Mouse (Mus musculus) left cerebral cortex, adult 9 months (tissue): ENCODE data around the gene Cd2.

Experiments
- DNase-seq, 2 experiments: peaks; one replicate each; pipeline ENCODE4 v3.0.0; 2022; ENCODE audit warnings: low spot score in 2 of 2

Gene Cd2

DNA sequence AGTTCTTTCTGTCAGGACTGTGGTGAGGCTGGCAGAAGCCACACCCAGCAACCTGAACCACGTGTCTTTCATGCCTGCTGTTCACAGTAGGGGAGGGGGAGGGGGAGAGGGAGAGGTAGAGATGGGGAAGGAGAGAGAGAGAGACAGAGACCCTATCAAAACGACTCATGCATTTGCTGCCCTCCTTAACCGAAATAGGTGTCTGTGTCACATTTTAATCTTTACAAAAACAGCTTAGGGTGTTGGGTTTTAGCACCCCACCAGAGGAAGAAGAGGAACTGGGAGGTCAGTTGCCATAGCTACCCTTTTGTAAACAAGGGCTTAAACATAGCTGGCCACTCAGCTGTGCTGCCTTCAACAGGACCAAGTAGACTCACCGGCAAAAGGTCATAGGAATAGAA is at the start of gene Cd2:
Gene Cd2, minus strand, starts transcription at position 29 of the 401 bp plus-strand sequence.
- no peak for DNase-seq

DNA sequence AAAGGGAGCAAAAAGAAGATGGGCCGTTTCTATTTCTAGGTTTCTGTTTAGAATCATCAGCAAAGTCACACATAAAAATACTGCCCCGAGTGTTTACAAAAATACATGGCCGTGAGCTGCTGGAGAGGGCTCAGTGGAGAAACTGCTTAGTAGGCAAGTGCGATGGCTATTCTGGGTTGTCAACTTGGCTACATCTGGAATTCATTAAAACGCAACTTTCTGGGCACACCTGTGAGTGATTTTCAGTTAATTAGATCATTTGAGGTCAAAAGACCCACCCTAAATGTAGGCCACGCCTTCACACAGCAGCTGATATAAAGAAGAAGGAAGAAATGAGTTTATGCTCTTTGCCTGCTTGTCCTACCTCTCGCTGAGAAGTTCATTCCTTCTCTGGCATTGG is 40.9 kb upstream of the Cd2 start:
- DNase-seq, result no peak

DNA sequence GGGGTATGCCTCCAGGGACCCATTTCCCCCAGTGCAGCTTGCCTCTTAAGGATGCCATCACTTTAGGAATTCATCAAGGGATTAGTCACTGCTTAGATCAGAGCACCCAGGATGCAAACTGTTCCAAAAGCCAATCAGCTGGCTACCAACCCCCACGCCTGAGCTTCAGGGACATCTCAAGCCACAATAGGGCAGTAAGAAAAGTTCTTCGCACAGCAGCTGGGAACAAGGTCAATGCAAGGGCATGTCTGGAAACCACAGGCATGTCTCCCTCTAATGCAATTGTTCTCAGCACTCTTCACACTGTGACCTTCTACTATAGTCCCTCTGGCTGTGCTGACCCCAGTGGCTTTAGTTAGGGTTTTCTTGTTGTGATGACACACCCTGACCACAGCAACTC is 39.5 kb upstream of the Cd2 start:
- DNase-seq, result no peak

- no peak for DNase-seq
These were observed 34.7 kb upstream of the Cd2 start for GRCm38 (mm10) chr3:101322437-101322836.

DNA sequence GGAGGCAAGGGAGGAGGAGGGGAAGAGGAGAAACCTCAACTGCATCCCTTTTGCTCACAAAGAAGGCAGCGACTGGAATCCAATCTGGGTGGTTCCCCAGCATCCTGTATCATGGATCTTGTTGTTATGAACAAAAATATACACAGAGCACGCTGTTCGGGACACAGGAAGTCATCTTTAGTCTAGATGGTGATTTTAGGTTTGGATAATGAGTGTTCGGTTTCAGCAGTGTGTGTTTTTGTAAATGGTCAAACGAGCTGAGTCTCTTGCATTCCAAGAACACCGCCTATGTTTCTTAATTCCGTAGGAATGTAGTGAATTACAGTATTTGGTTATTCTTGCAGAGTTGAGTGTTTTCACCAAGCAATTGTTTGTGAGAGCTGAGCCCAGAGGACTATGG is 33.1 kb upstream of the Cd2 start:
- DNase-seq, result no peak

DNA sequence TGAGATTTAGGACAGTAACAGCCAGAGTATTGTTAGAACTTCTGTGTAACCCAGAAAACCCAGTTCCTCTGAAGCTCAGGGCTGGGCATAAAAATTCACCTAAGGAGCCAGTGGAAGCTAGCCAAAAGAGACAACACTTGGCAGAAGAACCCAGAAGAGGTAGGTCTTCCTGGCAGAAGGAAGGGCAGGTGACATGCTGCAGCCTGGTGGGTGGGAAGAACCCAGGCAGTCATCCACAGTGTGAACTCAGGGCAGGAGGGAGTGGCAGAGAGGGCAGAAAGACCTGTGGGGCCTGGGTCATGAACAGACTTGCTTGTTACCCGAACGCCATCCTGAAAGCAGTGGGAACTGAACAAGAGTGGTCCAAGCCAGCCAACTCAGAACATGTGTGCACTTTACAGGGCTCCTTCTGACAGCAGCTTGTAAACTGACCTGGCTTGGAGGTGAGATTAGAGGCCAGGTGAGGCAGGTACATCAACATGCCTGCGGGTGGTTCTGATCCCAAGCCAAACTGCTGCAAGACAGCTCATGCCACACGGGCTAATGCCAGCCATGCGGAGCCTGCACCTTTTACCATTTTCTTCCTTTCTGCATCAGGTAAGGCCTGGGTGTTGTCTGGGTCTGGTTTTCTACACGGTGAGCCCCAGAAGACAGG is 30.9 kb upstream of the Cd2 start:
- DNase-seq, result no peak

- no peak for DNase-seq
These were observed 30.4 kb upstream of the Cd2 start for GRCm38 (mm10) chr3:101318115-101318514.

GRCm38 (mm10) chr3:101314954-101315353 is 27.2 kb upstream of the Cd2 start:
- DNase-seq, result no peak

- DNase-seq, result no peak
These were observed 25.7 kb upstream of the Cd2 start for GRCm38 (mm10) chr3:101313266-101314051.

DNA sequence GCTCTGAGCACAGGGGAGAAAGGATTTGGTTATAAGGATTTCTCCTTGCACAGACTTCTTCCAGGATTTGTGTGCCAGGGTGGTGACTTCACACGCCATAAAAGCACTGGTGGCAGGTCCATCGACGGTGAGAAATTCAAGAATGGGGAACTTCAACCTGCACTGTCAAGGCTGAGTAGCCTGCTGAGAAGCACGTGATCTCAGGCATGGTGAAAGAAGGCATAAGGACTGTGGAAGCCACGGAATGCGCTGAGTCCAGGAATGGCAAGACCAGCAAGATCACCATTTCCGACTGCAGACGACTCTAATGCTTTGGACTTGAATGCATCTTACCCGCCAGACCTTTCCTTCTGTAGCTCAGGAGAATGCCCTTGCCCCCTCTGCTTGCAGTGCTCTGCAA is 23.2 kb upstream of the Cd2 start:
- DNase-seq, result no peak

GRCm38 (mm10) chr3:101309626-101310025 is 21.9 kb upstream of the Cd2 start:
- no peak for DNase-seq

DNA sequence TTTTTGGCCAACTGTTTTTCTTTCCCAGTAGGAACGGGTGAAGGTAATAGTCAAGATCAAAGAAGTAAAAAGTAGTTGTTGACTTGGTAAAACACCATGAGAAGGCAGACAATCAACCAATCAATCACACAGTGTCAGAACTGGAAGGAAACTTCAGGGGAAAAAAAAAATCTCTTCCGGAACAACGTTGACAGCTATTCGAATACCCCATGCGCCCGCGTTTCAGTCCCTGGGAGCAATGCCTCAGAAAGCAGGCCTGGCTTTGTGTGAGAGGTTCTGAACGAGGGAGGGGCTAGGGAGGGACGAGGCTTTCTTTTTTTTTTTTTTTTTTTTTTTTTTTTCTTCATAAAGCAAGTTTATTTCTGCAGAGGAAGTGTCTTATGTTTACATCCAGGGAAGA is 18.4 kb upstream of the Cd2 start:
- no peak for DNase-seq

DNA sequence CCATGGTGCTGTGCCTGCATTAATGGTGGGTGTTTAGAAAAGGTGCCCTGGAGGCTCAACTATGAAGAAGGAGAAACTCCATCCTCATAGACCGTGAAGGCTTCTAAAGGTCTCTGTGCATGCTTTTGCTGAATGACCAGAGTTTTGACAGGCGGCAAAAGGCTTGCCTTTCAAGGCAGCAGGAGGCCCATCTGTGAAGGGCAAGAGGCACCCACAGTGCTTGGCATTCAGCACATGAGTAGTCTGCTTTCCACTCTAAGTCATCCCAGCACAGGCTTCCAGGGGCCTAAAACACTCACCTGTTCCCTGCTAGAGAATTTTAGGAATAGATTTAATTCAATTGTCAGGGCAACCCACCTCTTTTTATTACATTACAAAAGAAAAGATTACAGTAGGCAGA is 17.3 kb upstream of the Cd2 start:
- no peak for DNase-seq

- DNase-seq, result peak in 1 of 2 experiments; percentile 70
These were observed 16.4 kb upstream of the Cd2 start for GRCm38 (mm10) chr3:101304156-101304555.

- DNase-seq, result peak in 1 of 2 experiments; percentile 58
These were observed 12.7 kb upstream of the Cd2 start for GRCm38 (mm10) chr3:101300271-101301071.

- no peak for DNase-seq
These were observed 11.9 kb upstream of the Cd2 start for GRCm38 (mm10) chr3:101299591-101299990.

DNA sequence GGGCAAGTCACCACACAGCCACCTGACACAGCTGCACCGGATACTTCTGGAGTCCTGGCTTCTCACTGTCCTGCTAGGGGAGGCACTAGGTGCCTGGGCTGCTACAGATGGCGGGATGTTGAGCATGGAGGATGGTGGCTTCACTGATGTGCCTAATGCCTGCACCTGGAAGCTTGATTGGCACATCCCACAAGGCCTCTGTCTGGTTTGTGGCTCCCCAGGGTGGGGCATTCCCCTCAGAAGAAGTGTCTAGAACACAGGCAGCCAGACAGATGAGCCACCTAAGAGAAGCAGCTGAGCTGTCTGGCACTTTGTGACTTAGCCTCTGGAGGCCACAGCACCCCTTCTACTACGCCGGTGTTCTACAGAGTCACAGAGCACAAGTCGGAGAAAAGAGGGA is 9.5 kb upstream of the Cd2 start:
- DNase-seq, result no peak

GRCm38 (mm10) chr3:101295931-101296820 is 8.4 kb upstream of the Cd2 start:
- DNase-seq, result no peak

- peak; percentile 64 to 95 for DNase-seq
These were observed 7.7 kb upstream of the Cd2 start for GRCm38 (mm10) chr3:101295366-101295867.

GRCm38 (mm10) chr3:101294487-101295365 is 7.0 kb upstream of the Cd2 start:
- no peak for DNase-seq
